Mouse (Mus musculus) lung, postnatal 0 days (tissue): ENCODE results near the gene Josd2. TPM values are rescaled to one million over a fixed set of nuclear protein-coding genes. Genes with fewer than 3 reads are reported as not detected.

Source experiments
- ATAC-seq: fragments of 200-750 bp; cut with Nextera tagmentation; 2 replicates; pipeline ENCODE4 v1.8.0; 2017; ENCODE audit warnings: moderate library complexity
- DNase-seq: peaks from one replicate; pipeline ENCODE4 v3.0.0-alpha.2; 2016; ENCODE audit warnings: low spot score
- H3K27ac ChIP-seq: fragments of 300-500 bp; sonication (generic); 2 replicates; pipeline ENCODE4 v1.5.1; 2014; ENCODE audit warnings: antibody characterized with exemption, mild to moderate bottlenecking, low read length, mixed read lengths
- H3K27me3 ChIP-seq: fragments of 300-500 bp; sonication (generic); replicated peaks from 2 replicates; pipeline ENCODE4 v1.6.1; 2014; ENCODE audit warnings: low read length, mixed read lengths; ENCODE audit not compliant: insufficient read depth
- H3K36me3 ChIP-seq: fragments of 300-500 bp; sonication (generic); 2 replicates; pipeline ENCODE4 v1.6.1; 2014; ENCODE audit warnings: low read length, mixed read lengths; ENCODE audit not compliant: insufficient read depth
- H3K4me1 ChIP-seq: fragments of 300-500 bp; sonication (generic); 2 replicates; pipeline ENCODE4 v1.6.1; 2014; ENCODE audit warnings: antibody characterized with exemption, low read depth, low read length, mixed read lengths; ENCODE audit not compliant: insufficient read depth
- H3K4me2 ChIP-seq: fragments of 300-500 bp; sonication (generic); replicated peaks from 2 replicates; pipeline ENCODE4 v1.6.1; 2014; ENCODE audit warnings: low read depth, mild to moderate bottlenecking, low read length, moderate library complexity, mixed read lengths
- H3K4me3 ChIP-seq: fragments of 300-500 bp; sonication (generic); 2 replicates; pipeline ENCODE4 v1.5.1; 2014; ENCODE audit warnings: low read depth, low read length
- H3K9ac ChIP-seq: fragments of 300-500 bp; sonication (generic); replicated peaks from 2 replicates; pipeline ENCODE4 v1.6.1; 2014; ENCODE audit warnings: low read depth, mild to moderate bottlenecking
- H3K9me3 ChIP-seq: fragments of 300-500 bp; sonication (generic); 2 replicates; pipeline ENCODE4 v1.6.1; 2016; ENCODE audit warnings: low read length, mixed read lengths
- CTCF ChIP-seq: IDR thresholded peaks from 2 replicates; pipeline ENCODE4 v1.5.1; 2016; ENCODE audit warnings: antibody characterized with exemption, mild to moderate bottlenecking
- EP300 ChIP-seq: IDR thresholded peaks from 2 replicates; pipeline ENCODE4 v1.6.1; 2016; ENCODE audit warnings: antibody characterized with exemption, mild to moderate bottlenecking, control low read depth
- WGBS: fragments of 180-500 bp; shearing (Covaris S2); extraction: QIAGEN DNeasy Blood & Tissue Kit; methylation state at CpG from one replicate; pipeline ENCODE4 v1.1.7; 2014; 5-methylcytosine and 5-hydroxymethylcytosine counted together
- polyA plus RNA-seq: library from polyadenylated mRNA; unstranded; fragments of >200 nt; fragmentation: Nextera tagmentation; extraction: Ambion mirVana; gene quantifications from 2 replicates; pipeline ENCODE4 v1.2.1, GENCODE M21; 2015

Gene Josd2
- polyA plus RNA-seq: 93.7 and 110 TPM in 2 replicates

GRCm38 (mm10) chr7:44467811-44468411 is at the start of gene Josd2:
Gene Josd2, plus strand, starts transcription at chr7:44467980.
- WGBS: under 1% methylated on average over 42 of the region's 42 CpGs
- Histone ChIP-seq H3K4me3 (peak within 1 kb of the TSS; percentile 68), H3K36me3 (no peaks in the 10 kb centered on the region), H3K9ac (peak within 1 kb of the TSS; percentile 65), H3K4me2 (peak within 1 kb of the TSS; percentile 73), H3K27me3 (0 out of 2 replicates have a peak, but pooled peaks cover 8% of the 10 kb centered on the region), H3K4me1 (peaks cover 20% of the 10 kb centered on the region), H3K27ac (peak within 1 kb of the TSS; percentile 54), H3K9me3 (no peaks in the 10 kb centered on the region)
- TF ChIP-seq EP300 (peak; percentile 45; the same call in 1 of the 2 replicates), CTCF (no peak)
- DNase-seq (peak; percentile 99), ATAC-seq (peak; percentile 96)

GRCm38 (mm10) chr7:44427666-44428065 is 40.1 kb upstream of the Josd2 start:
- H3K36me3 ChIP-seq: no peaks in the 10 kb centered on the region
- no peak overlapping the region for H3K9ac ChIP-seq
- no peaks in the 10 kb centered on the region for H3K9me3 ChIP-seq
- DNase-seq: no peak
- peaks cover 25% of the 10 kb centered on the region for H3K27me3 ChIP-seq
- H3K4me1 ChIP-seq: no peaks in the 10 kb centered on the region
- H3K27ac ChIP-seq: no peak overlapping the region
- no peak overlapping the region for H3K4me3 ChIP-seq
- WGBS: 14% methylated on average over 8 of the region's 8 CpGs
- ATAC-seq: no peak
- no peak for TF ChIP-seq EP300
- no peak for TF ChIP-seq CTCF
- no peak overlapping the region for H3K4me2 ChIP-seq

GRCm38 (mm10) chr7:44428171-44428950 is 39.4 kb upstream of the Josd2 start:
- no peak overlapping the region for H3K9ac ChIP-seq
- no peak for DNase-seq
- H3K36me3 ChIP-seq: no peaks in the 10 kb centered on the region
- H3K9me3 ChIP-seq: no peaks in the 10 kb centered on the region
- peak overlapping the region; percentile 57 for H3K4me2 ChIP-seq
- no peaks in the 10 kb centered on the region for H3K4me1 ChIP-seq
- no peak for ATAC-seq
- H3K4me3 ChIP-seq: no peak overlapping the region; the same call in 1 of the 2 replicates
- H3K27me3 ChIP-seq: peaks cover 25% of the 10 kb centered on the region
- 3% methylated on average over 17 of the region's 38 CpGs for WGBS
- no peak overlapping the region for H3K27ac ChIP-seq
- TF ChIP-seq EP300 (no peak), CTCF (no peak)

- H3K27ac ChIP-seq: no peak within 1 kb of the TSS
- H3K4me2 ChIP-seq: peak within 1 kb of the TSS; percentile 57
- ATAC-seq (no peak), DNase-seq (no peak)
- no peaks in the 10 kb centered on the region for H3K36me3 ChIP-seq
- no peaks in the 10 kb centered on the region for H3K4me1 ChIP-seq
- peak within 1 kb of the TSS; percentile 30 for H3K4me3 ChIP-seq
- H3K27me3 ChIP-seq: peaks cover 25% of the 10 kb centered on the region
- WGBS: 2% methylated on average over 29 of the region's 69 CpGs
- H3K9ac ChIP-seq: no peak within 1 kb of the TSS
- no peaks in the 10 kb centered on the region for H3K9me3 ChIP-seq
- no peak for TF ChIP-seq CTCF
Measured at GRCm38 (mm10) chr7:44428968-44429521, 38.7 kb upstream of the Josd2 start, which contains the start of gene Lrrc4b. Gene Lrrc4b, plus strand, starts transcription at chr7:44429018.

GRCm38 (mm10) chr7:44429534-44430488 is 38.0 kb upstream of the Josd2 start:
- H3K4me2 ChIP-seq: peak overlapping the region; percentile 57; the same call in 1 of the 2 replicates
- no peaks in the 10 kb centered on the region for H3K36me3 ChIP-seq
- TF ChIP-seq CTCF: no peak
- no peak for TF ChIP-seq EP300
- DNase-seq (no peak), ATAC-seq (no peak)
- WGBS: 7% methylated on average over 23 of the region's 32 CpGs
- H3K27ac ChIP-seq: no peak overlapping the region
- no peak overlapping the region; the same call in 1 of the 2 replicates for H3K4me3 ChIP-seq
- peaks cover 25% of the 10 kb centered on the region for H3K27me3 ChIP-seq
- H3K4me1 ChIP-seq: no peaks in the 10 kb centered on the region
- no peak overlapping the region for H3K9ac ChIP-seq
- no peaks in the 10 kb centered on the region for H3K9me3 ChIP-seq
